Mouse (Mus musculus) kidney, postnatal 25 days (tissue): ENCODE results near the gene Slc12a5.
A peak's percentile ranks its signal among the peaks of the same experiment; 100 is the strongest.

Experiments
- DNase-seq, 2 experiments: peaks; one replicate each; pipeline ENCODE4 v3.0.0; 2021; ENCODE audit warnings: mixed read lengths in 2 of 2

Gene Slc12a5

GRCm38 (mm10) chr2:164986371-164987027 is 25.9 kb downstream of the Slc12a5 start:
- DNase-seq: no peak

DNA sequence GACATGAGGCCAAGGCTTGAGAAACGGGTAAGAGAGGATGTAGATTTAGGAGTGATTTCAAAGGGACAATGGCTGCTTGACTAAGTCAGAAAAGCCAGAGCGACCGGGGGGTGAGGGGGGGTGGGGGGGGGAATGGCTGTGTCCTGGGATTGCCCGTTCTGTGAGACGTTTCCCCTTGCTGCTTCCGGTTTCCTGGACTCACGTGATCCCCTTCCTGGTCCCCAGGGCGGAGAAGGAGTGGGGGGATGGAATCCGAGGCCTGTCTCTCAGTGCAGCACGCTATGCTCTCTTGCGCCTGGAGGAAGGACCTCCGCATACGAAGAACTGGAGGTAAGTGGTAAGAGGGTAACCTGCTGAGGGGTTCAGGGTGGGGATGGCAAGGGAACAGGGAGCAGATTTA is 28.2 kb downstream of the Slc12a5 start:
- DNase-seq: peak; percentile 31 to 60

- no peak for DNase-seq
Observed at GRCm38 (mm10) chr2:164991111-164991510, 30.5 kb downstream of the Slc12a5 start.

DNA sequence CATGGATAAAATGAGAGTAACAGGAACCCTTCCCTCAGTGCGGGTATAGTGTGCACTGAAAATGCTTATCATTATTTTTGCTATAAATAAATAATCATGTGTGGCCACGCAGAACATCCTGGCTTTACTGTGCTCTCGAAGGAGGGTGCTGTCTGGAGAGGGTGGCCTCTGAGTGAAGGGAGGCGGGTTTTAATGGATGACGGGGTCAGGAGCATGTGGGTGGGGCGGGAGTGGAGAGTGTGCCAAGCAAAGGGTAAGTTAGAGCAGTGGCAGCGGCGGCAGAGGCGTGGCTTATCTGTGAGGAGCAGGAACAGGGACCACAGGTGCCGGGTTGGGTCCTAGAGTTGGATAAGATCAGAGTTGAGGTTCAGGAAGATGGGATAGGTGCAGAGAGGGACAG is 31.2 kb downstream of the Slc12a5 start:
- DNase-seq: peak in 1 of 2 experiments; percentile 47

DNA sequence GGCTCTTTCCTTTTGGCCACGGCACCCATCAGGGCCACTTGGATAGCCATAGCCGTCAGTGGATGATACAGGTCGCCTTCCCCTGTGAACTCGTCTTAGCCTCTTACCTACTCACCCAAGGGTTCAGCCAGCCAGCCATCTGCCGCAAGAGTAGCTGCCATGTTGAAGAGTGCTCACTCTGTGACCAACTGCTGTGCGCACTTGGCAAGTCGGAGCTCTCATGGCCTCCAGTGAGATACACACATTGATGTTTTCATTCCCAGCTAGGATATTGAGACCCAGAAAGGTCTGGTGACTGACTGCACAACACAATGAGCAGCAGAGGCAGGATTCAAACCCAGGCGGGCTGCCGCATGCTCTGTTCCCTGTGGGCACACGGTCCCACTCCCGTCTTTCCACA is 33.6 kb downstream of the Slc12a5 start:
- no peak for DNase-seq

DNA sequence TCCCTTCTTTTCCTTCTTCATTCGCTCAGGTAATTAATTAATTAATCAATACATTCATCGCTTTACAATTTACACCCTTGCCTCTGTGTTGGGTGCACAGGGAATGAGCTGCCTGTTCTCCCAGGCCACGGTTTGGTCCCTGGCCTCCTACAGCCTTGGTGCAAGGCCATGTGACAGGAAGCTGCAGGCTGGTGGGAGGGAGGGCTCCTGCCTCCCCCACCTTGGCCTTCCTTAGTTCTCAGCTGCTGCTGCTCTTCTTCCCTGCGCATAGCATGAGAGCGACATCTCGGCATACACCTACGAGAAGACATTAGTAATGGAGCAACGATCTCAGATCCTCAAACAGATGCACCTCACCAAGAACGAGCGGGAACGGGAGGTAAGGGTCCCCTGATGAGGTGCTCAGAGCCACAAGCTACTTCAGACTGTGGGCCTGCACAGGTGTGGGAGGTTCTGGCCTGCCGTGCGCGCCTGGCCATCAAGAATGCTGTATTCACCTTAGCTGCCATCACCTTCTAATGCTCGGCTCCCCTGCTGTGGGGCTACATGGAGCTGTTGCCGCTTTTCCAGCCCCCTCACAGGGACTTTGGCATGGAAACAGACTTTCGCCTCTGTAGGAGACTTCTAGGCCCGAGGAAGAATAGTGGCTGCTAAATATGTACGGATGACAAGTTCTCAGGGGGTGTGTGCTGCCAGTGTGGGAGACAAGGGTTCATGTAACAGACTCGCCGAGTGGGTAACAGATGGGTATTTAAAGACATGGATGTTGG is 34.2 kb downstream of the Slc12a5 start:
- no peak for DNase-seq

GRCm38 (mm10) chr2:164995976-164996375 is 35.4 kb downstream of the Slc12a5 start:
- no peak for DNase-seq

DNA sequence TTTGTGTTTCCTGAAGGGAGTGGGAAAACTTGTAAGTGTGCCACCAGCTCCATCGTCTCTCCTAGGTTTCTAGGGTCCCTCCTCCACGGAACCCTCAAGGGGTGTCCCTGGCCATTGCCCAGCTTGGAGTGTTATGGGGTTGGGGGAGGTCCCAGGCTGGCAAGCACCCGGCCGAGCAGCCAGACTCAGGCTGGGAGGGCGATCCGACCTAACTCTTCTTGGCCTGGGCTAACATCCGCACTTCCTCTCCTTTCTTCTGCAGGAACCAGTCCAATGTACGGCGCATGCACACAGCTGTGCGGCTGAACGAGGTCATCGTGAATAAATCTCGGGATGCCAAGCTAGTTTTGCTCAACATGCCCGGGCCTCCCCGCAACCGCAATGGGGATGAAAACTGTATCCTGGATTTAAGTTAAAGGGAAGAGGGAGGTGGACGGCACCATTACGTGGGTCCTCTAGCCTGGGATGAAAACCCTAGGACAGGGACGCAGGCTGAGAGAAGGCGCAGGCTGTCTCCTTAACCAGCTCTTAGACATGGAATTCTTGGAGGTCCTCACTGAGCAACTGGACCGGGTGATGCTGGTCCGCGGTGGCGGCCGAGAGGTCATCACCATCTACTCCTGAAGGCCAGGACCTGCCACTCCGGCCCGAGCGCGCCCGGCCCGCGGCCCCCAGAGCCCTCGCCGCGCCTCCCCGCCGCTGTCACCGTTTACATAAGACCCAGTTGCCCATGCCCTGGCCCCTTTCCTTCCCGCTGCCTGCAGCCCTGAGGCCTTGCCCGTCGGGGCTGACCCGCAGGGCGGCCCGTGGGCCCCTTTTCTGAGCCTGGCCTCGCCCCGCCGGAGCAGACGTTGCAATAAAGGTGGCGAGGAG is 36.5 kb downstream of the Slc12a5 start:
- DNase-seq: no peak

DNA sequence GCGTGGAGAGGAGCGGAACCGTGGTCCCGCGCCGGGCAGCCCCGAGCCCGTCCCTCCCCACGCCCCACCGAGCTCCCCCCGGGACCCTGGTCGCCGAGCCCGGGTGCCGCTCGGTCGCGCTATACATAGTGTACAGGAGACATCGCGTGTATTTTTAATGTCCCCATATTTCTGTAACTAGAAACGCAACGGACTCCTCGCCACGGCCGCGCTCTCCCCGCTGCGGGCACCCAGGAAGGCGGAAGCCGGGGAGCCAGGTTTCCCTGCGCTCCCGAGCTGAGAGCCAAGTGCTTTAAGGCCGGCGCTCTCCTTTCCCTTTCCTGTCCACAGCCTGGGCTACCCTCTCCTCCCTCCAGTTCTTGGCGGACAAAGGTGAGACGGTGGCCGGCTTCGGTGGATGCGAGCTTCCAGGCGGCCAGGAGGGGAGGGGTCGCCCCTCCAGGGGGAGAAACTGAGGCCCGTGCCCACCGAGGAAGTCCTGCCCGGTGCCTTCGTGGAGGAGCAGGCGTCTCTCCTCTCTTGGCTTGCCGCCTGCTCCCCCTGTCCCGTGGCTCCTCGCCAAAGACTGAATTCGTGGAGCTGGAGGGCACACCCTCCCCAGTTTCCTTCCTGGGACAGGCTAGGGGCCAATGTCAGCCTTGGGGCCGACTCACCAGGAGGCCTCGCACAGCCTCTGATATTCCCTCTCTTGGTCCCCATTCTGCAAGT is 37.3 kb downstream of the Slc12a5 start:
- DNase-seq: peak; percentile 67 to 70

DNA sequence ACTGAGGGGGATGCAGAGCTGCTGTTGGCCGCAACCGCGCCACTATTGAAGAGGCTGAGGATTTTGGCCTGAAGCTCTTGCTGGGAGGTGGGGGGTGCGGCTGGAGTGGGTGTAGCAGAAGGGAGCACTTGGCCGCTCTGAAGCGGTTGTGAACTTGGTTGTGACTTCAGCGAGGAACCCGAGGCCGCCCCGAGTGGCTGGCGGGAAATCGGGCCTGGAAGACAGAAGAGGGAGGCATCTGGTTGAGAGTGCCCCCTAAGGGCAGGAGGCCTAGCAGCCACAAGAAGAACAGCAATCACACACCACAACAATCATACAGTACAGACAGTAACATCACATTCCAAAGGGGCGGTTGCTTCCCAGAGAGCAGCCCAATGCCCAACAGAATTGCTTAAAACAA is 41.4 kb downstream of the Slc12a5 start:
- DNase-seq: no peak

- DNase-seq: peak; percentile 22 to 62
Observed at GRCm38 (mm10) chr2:165003108-165003507, 42.5 kb downstream of the Slc12a5 start.

GRCm38 (mm10) chr2:165004237-165004636 is 43.6 kb downstream of the Slc12a5 start:
- peak in 1 of 2 experiments; percentile 50 for DNase-seq

GRCm38 (mm10) chr2:165006813-165007212 is 46.2 kb downstream of the Slc12a5 start:
- no peak for DNase-seq

- no peak for DNase-seq
Observed at GRCm38 (mm10) chr2:165007986-165008385, 47.4 kb downstream of the Slc12a5 start.

DNA sequence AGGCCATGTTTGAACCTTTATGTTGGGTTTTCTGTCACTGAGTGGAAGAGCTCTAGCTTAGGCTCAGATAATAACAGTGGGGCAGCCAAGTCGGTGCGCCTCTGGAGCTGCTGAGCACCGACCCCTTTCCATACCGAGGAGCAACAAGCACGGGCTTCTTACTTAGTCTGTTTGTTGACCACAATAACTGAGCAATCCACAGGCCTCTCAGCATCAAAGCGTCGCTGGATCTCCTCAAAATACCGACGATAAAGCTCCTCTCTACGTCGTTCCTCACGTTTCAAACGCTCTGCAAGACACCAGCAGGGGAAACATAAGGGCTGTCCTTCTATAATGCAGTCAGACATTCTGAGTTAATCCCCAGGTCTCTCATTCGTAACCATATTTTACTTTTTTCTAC is 48.6 kb downstream of the Slc12a5 start:
- no peak for DNase-seq

GRCm38 (mm10) chr2:165009581-165009980 is 49.0 kb downstream of the Slc12a5 start:
- peak; percentile 50 to 60 for DNase-seq

GRCm38 (mm10) chr2:165010351-165010750 is 49.7 kb downstream of the Slc12a5 start:
- DNase-seq: no peak

DNA sequence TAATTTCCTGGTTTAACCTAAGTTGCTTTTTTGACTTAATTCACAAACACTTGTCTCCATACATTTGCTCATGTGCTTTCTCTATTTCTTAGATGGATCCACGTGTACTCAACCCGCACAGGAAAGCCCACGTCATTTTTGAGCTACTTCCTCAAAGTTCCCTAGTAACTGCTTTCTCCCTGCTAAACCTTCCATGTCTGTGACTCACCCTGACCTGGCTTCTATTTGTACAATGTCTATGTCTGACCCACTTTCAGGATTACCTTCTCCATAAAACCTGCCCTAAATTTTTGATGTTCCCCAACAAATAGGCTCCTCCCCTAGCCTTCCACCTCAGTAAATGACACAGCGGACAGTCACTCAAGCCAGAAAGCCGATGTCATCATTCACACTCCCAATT is 54.3 kb downstream of the Slc12a5 start:
- DNase-seq: no peak

- DNase-seq: no peak
Observed at GRCm38 (mm10) chr2:165020490-165020889, 59.9 kb downstream of the Slc12a5 start.

GRCm38 (mm10) chr2:165027163-165027562 is 66.6 kb downstream of the Slc12a5 start:
- no peak for DNase-seq

DNA sequence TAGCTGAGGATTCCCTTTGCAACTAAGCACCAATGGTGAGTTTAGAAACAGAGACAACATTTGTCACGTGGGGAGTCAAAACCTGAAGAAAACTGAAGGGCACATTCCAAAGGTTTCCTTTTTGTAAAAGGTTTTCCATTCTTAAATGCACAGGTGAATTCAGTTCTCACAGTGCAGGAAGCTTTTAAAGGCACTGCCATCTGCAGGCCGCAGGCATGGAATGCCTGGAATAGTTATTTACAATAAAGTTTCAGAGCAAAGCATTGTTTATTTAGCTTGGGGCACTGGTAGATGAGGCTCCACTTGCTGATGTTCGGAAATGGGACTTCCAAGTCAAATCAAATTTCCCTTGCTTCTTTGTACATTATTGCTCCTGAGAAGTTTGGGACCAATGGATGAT is 71.9 kb downstream of the Slc12a5 start:
- peak; percentile 19 to 52 for DNase-seq

- no peak for DNase-seq
Observed at GRCm38 (mm10) chr2:165033306-165033705, 72.7 kb downstream of the Slc12a5 start.
